Mouse (Mus musculus): ENCODE results near the gene Angpt4.
A peak's percentile ranks its signal among the peaks of the same experiment; 100 is the strongest.

Angpt4 gene

DNA sequence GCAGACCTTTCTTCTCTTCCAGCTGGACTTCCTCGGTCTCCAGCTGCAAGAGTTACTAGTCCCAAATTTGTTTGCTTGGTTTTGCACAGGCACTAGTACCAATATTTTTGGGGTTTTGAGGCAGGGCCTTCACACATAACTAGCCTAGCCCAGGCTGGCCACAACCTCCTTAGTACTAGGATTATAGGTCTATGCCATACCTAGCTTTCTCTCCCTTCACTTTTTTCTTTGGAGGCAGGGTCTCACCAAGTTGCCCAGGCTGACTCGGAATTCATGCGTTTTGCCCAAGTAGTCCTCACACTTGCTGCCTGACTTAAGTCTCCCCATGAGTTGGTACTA, 69.3 kb downstream of the Angpt4 start:
- no peak for DNase-seq (ENCODE audit: low read depth, low spot score)

DNA sequence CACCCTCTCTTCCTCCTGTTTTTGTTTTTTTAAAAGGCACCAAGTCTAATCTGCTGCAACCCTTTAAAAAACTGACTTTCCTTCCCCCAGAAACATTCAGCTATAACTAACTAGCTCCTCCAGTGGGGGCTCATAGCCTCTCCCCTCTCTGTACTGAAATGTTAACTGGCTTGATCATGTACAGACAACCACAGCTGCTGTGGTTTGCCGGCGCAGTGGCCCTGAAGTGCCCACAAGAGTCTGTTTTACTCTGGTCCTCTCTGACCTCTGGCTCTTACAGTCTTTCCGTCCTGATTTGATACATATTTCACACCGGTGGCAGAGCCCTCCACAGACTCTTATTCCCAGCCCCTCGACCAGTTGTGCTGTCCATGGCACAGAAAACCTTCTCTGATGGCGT, 70.3 kb downstream of the Angpt4 start:
- DNase-seq (ENCODE audit: low read depth, low spot score): no peak

DNA sequence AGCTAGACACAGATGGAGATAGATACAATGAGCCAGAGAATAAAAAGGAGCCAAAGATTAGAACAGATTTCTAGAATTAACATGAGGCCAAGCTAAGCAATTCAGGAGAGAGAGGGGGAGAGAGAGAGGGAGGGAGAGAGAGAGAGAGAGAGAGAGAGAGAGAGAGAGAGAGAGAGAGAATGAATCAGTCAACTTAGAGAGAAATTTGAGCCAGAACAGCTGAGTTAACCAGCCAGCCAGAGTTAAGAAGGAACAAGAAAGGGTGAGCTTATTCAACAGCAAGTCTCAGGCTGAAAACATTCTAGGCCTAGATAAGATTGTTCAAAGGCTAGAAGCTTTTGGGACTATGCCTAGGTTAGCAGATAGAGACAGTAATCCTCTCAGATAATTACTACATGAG, 71.5 kb downstream of the Angpt4 start:
- DNase-seq (ENCODE audit: low read depth, low spot score): no peak

DNA sequence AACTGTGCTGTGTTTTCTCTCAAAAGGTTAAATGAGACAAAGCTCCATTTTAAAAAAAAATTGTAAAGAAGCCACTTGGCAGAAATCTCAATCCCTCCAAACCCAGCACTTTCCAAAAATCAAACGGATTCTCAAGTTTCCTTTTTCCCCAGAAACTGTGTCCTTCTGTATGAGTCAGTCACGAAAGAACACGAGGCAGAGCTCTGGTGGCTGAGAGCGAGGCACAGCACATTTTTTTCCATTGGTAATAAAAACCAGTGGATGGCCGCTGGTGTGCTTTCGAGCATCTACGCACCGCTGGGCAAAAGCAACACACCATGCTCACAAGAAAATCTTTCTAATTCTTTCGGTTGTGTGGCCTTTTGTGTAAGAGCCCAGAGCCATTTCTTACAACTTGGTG, 73.0 kb downstream of the Angpt4 start:
- no peak for DNase-seq (ENCODE audit: low read depth, low spot score)

DNA sequence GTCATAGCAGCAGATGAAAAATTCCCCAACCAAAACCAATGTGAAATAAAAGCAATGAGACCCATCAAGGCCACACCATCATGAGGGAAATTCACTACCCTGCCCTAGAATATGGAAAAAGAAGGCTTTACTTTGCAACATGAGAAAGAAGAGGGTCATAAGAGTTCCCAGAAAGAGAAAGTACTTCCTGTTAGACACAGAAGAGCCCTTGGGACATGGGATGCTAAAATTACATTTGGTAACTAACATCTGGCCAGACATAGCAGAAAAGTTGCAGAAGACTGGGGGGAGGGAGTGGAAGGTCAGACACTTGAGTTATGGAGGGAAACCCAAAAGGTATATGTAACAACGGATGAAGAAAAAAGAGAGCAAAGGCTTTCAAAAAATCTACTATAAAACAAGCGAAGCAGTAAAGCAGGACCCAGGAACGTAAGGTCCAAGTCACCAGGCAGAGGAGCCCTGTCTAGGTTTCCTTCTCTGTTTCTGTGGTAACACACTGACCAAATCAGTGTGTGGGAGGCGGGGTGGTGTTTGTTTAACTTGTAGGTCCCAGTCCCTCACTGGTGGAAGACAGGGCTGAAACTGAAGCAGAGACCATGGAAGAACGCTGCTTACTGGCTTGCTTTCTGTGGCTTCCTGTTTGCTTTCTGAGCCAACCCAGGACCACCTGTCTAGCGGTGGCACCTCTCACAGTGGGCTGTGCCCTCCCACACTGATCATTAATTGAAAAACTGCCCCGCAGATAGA, 74.6 kb downstream of the Angpt4 start:
- no peak for DNase-seq (ENCODE audit: low read depth, low spot score)

DNA sequence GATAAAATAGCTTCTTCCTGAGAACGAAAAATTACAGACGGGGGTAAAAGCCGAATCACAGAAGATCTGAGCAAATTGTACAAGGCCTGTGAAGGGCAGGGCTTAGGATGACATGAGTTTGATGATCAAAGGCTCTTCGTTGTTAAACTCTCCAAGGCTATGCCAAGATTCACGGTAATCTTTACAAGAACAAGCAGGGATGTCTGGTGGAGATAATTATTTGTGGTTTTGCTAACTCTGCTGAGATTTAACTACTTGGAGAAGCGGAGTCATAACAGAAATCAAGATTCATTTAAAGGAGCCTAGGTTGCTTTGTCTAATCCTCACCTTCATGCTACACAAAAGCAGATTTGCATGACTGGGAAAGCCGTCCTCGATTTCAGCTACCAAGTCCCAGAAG, 75.9 kb downstream of the Angpt4 start:
- DNase-seq (ENCODE audit: low read depth, low spot score): no peak

DNA sequence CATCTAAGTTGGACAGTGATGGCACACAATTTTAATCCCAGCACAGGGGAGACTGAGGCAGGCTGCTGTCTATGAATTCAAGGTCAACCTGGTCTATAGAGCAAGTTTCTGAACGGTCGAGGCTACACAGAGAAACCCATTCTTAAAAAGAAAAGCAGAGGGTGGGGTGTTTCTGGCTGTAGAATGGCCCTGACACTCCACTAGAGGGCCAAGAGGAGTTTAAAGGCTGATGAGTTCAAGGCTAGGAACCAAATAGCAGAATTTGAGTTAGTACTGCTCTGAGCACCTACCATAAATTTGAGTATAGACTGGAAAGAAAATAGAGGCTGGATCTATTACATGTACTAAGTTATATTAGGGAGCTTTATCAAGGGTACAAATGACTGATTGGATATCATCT, 78.0 kb downstream of the Angpt4 start:
- DNase-seq (ENCODE audit: low read depth, low spot score): no peak

DNA sequence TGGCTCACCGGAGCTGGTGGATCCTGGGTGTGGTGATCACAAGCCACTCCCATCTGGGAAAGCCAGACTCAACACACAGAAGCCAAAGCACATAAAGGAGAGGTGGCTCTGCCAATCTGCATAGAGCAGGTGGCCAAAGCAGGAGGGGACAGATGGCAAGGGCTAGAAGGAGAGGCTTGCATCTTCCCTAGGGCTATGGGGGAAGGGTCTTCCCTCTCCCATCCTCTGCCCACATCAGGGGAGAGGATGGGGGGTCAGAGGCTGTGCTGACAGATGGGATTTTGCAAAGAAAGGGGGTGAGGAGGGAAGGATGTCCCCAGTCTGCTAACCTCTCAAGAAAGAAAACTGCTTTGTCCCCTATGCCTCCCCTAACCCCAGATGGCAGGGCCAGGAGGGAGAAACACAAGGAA, 80.0 kb downstream of the Angpt4 start:
- no peak for DNase-seq (ENCODE audit: low read depth, low spot score)

DNA sequence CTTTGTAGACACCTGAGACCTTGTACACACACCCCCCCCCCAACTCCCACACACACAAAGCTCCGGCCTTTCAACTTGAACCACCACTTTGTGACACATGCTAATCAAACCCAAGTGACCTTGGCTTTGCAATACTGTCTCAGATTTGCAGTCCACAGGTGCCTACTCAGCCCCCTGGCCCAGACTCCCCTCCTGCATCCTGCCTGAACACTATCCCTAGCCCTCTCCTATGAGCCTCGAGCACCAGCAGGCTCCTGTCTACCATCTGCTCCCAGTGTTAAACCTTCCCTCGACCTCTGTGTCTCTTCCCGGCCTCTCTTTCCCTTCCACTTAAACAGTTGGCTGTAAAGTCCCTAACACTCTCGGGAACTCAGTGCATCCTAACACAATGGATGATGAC, 80.4 kb downstream of the Angpt4 start:
- DNase-seq (ENCODE audit: low read depth, low spot score): no peak

DNA sequence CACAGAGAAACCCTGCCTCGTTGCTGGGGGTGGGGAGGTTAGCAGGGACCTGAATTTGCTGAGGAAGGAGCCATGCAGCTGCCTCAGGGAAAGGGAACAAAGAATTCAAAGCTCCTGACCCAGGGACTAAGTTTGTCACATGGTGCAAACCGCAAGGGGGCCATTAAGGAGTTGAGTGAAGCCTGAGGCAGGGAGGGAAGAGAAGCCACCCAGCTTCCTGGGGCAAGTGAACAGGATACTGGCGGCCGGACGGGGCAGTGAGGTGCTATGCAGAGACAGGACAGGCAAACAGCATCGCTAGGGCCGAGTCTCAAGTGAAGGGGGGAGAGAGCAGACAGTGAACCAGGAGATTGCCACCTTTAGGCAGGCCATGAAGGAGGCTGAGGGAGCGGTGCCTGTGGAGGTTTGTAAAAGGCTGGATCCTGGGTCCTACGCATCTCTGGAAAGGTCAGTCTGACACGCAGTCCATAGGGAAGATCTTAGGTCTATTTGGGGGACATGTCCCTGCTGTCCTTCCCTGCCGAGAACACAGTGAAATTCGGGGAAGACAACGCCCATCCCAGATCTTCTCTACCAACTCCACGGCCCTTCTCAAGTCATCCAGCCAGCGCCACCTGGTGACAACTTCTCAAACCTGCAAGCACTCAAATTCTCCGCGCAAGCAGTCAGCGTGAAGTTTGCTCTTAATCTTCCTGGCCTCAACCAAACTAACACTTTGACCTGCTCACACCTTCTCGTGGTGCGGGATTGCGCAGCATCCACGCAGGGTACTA, 83.5 kb downstream of the Angpt4 start:
- DNase-seq (ENCODE audit: low read depth, low spot score): peak; percentile 66

All from A20 (cell line).